Mouse (Mus musculus) liver, postnatal 0 days (tissue): Measurements from ENCODE around the gene Rpl31.

ENCODE experiments used
- CTCF ChIP-seq: sonication (generic); IDR thresholded peaks from 2 replicates; pipeline ENCODE4 v1.5.1; 2016; ENCODE audit warnings: antibody characterized with exemption, low read depth
- EP300 ChIP-seq: IDR thresholded peaks from 2 replicates; pipeline ENCODE4 v1.6.1; 2016; ENCODE audit warnings: antibody characterized with exemption, low read depth, mild to moderate bottlenecking

DNA sequence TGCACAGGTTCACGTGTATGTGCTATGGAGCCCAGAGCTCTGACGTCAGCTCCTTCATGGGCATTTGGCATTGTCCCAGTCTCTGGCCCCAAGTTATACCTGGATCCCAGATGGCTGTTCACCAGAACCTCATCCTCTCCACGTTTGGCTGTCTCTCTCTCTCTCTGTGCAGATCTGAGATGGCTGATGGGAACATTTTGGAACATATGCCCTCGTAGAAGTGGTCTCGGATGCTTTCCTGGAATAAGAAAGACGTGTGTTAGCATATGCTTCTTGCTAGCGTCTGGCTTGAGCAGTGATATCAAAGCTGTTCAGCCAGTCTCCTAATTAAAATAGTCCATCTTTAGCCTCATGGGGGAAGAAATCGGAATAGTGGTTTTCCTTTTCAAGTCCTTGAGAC lies 30.9 kb upstream of the Rpl31 start:
- TF ChIP-seq EP300 (no peak), CTCF (no peak)
